Mouse (Mus musculus): ENCODE results near the gene Prkce.

Prkce gene

GRCm38 (mm10) chr17:86703336-86703735 lies 535.8 kb downstream of the Prkce start:
- DNase-seq (ENCODE audit: low spot score), result no peak

GRCm38 (mm10) chr17:86705236-86705635 lies 537.7 kb downstream of the Prkce start:
- no peak for DNase-seq (ENCODE audit: low spot score)

- no peak for DNase-seq (ENCODE audit: low spot score)
These were observed 538.9 kb downstream of the Prkce start for GRCm38 (mm10) chr17:86706467-86706866.

Data from MN1 (cell line).